Mouse (Mus musculus) retina, postnatal 1 day (tissue): Measurements from ENCODE around the gene Timm17b.
"Not testable (repeated sequence)": the region's sequence is repeated elsewhere in the genome, so short reads cannot be mapped to it uniquely, and the experiment has no call there.

Experiments
- DNase-seq: peaks from one replicate; pipeline ENCODE4 v3.0.0-alpha.2; 2012

Timm17b gene

DNA sequence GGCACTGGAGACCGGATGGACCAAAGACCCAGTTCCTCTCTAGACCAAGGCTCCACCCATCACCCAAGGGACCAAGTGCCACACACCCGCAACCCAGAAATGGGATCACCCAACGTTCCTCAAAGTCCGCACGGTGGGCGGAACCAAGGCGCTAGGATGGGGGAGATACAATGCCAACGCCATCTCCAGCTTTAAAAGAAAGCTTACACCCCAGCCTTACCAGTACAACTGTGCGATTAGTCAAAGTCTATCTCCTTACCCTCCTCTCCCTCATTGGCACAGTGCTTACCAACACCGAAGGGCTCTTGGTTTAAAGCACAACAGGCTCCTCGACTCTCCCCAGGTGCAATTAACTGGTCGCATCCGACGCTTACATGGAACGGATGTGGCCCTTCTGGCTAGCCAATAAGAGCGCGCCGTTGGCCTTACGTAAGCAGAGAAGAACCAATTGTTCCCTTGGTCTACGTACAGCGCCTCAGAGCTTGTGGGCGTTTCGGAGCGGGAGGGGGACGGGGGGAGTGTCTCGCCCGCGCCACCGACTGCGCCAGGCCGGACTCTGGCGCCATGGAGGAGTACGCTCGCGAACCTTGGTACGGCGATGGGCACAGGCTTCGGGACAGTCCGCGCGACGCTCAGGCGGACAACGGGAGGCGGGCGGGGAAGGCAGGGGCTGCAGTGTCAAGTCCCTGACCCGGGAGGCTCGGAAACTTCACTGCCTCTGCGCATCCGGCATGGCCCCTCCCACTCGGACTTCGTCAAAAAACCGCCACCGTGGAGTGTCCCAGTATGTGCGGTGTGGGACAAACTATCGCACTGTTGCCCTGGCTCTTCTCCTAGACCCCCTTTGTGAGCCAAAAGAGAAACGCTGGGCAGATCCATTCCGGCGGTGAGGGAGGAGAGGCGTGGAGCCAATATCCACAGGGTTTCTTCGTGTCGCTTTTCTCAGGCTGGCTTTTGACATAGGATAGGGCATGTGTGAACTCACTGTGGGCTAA is at the start of gene Timm17b, which contains the start of gene Pqbp1:
Gene Timm17b, plus strand, starts transcription at position 478 of the 995 bp plus-strand sequence.
Gene Pqbp1, minus strand, starts transcription at position 390 of the 995 bp plus-strand sequence.
- DNase-seq = peak; percentile 96

DNA sequence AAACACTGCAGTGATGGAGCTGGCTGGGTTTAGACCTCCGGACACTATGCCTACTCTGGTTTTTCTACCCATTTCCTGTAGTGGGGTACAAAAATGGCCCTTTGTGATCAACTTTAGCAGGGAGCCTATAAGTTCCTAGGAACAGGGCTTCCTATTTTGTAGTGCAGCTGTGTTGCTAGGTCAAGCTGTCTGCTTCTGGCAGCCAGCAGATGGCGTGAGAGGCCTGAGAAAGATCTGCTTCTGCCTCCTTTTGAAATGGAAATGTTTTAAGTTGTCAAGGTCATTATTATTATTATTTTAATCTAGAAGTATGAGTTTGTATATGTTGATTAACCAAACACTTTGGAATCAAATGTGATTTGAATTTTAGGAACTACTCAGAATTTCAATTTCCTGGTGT is 44.6 kb upstream of the Timm17b start:
- DNase-seq = peak; percentile 44

DNA sequence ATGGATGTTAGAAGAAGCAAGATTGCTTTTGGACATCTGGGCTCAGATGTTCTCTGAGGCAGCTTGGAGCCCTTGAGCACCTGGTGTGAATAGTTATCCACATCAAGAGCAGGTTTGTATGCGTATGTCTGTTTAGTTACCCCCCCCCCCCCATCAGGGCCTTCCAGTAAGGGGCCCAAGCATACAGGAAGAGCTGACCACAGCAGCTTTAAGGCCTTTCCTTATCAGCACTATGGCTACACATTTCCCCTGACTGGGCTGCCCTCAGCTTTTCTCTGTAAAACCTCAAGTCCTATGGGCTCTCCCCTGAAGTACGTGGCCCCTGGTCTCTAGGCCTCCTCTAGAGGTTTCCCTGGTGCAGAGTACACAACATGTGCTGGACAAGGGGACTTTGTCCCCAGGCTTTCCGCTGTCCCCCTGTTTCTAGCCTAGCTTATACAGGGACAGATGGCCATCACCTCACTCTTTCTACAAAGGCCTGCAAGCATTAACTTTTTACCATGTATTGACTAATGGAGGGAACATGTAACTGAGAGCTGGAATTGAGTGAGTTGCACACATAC is 39.9 kb upstream of the Timm17b start:
- no peak for DNase-seq

DNA sequence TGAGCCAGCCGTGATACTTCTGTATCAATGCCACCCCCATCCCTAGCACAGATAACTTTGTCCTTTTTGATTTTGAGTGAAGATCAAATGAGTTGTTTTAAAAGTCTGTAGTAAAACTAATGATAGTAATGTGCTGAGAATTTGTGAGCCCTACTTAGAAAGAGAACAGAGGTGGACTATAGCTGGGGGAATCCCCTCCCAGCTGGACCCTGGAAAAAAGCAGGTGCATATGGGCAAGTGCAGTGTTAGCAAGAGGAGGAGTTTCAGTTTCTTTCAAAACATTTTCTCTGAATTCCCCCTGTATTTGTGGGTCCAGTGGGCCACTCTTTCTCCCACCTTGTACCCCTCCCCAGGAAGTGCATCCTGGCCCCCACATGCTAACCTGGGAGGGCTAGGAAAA is 36.0 kb upstream of the Timm17b start:
- DNase-seq = no peak

DNA sequence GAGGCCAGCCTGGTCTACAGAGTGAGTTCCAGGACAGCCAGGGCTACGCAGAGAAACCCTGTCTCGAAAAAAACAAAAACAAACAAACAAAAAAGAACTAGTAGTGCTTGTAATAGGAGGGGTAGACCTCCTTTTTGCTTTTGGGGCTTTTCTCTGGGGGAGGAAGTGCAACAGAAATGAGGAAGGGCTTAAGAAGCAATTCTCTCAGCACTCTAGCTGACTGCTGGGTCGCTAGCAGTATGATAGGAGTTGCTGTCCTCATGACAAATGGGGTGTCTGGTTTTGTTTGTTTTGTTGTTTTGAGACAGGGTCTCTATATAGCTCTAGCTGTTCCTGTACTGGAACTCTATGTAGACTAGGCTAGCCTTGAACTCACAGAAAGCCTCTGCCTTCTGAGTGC is 34.6 kb upstream of the Timm17b start:
- DNase-seq = no peak

DNA sequence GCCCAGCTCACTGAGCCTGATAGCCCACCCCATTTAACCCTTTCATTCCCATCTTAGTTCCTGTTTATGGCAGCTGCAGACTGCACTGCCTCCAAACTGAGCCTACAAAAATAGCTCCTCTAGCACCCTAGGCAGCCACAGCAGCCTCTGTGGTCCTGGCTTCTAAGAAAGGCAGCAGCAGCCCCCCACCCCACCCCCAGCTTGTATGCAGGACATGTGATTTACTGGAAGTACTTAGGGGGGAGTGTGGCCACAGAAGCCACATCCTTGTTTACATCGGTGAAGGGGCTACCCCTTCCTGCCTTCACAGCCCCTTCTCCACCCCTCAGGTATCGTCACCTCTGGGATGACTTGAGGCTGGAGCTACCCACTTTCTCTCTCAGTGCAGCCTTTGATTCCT is 33.8 kb upstream of the Timm17b start:
- DNase-seq = no peak

DNA sequence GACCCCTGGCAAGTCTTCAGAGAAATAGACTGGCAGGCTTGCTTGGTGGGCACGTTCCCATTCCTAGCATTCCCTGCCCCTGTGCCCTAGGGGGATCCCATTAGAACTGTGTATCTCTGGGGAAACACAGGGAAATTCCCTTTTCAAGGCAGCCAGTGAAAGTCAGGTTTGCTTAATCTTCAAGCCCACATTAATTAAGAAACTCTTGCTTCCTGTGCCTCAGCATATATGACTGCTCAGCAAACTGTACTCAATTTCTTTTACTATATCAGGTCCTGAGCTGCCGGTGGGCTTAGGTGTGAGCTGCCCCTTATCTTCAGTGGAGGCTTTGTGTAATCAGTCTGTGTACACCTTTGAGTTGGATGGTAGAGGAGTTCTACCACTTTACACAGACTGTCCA is 33.4 kb upstream of the Timm17b start:
- no peak for DNase-seq

DNA sequence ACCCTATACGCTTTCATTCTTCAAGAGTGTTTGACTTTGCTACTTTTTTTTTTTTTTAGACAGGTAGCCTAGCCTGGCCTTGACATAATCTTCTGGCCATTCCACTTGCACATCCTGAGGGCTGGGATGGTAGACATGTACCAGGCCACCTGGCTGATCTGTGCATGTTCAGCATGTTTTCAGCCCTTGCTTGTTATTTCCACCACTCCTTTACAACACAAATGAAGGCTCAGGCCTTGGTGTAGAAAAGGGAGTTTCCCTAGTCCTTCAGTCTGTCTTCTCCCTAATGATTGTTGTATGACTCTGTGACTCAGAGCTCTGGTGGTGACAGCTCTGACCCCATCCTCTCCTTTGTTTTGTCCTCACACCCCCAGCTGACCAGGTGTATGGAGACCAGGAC is 32.0 kb upstream of the Timm17b start:
- no peak for DNase-seq

DNA sequence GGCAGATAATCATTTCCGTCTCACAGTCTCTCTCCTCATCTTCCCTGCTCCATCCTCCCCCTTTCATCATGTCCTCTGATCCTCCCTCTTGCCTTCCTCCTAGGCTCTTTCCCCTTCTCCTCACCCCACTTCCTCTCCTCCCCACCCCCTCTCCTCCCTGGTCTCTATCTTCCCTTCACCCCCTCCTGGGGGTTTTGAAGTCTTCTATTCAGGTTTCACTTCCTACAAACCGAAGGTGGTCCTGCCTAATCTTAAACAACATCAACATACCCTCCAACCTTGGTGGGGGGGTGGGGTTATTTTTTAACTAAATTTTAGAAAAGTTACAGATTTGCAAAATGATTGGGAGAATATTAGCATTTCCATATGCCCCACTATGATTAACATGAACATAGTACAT is 30.7 kb upstream of the Timm17b start:
- no peak for DNase-seq

DNA sequence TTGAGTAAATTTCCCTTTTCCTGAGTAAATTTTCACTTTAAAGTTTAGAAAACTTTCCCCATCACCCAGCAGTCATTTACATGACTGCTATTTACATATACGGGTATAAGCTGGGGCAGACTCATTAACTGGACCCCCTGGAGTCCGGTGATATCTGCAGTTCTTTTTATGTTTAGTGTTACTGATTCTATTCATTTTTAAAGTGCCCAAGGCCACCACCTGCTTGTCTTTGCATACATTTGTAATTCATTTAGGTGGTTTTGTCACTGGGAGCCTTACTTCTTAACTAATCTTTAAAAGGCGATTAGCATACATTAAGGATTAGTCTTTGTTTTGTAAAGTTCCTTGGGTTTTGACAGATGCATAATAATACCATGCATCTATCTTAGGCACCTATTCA is 29.3 kb upstream of the Timm17b start:
- DNase-seq = no peak

DNA sequence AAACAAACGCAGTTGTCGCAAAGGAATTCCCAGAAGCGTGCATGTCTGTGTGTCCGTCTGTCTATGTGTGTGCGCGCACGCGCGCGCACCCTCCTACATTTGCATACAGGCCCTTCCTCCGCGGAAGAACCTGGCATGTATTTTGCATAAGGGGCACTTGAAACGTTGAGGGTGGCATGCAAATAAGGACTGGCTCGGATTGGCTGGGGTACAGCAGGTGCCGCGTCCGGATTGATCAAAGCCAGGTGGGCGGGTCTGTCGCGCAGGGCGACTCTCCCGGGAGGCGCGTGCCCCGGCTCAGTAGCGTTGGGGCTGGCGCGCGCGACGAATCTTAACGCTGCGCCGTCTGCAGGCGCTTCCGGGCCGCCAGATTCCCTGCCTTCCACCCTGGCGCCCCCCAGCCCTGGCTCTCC is 21.1 kb upstream of the Timm17b start, which contains the start of gene Pim2:
Gene Pim2, plus strand, starts transcription at position 256 of the 413 bp plus-strand sequence.
- peak; percentile 89 for DNase-seq

DNA sequence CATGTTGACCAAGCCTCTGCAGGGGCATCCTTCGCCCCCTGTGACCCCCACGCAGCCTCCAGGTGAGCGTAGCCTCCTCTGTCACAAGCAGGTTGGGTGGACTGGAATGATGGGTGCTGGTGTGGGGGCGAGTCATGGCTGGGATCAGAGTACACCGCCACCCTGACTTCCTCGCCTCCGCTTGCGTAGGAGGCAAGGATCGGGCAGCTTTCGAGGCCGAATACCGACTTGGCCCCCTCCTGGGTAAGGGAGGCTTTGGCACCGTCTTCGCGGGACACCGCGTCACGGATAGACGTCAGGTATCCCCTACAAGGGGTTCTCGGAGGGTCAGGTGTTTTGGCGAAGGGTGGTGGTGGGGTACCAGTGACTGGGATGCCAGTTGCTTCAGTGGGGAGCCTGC is 20.7 kb upstream of the Timm17b start:
- no peak for DNase-seq

DNA sequence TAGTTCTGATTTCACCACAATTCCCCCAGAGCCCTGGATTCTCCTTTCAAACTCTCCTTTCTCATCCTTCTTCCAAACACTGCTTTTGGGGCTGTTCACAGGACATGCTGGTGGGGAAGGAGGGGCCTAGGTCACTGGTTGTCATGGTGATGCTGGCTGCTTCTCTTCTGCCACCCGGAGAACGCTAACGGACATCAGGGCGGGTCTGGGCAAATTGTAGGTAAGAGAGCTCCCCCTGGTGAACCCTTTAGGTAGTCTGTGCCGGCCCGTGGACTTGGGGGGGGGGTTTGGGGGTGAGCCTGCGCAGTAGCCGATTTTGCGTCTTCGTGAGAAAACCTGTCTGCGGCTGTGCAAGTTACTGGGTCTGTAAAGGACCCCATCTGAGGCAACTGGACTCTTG is 19.3 kb upstream of the Timm17b start:
- DNase-seq = peak; percentile 91

DNA sequence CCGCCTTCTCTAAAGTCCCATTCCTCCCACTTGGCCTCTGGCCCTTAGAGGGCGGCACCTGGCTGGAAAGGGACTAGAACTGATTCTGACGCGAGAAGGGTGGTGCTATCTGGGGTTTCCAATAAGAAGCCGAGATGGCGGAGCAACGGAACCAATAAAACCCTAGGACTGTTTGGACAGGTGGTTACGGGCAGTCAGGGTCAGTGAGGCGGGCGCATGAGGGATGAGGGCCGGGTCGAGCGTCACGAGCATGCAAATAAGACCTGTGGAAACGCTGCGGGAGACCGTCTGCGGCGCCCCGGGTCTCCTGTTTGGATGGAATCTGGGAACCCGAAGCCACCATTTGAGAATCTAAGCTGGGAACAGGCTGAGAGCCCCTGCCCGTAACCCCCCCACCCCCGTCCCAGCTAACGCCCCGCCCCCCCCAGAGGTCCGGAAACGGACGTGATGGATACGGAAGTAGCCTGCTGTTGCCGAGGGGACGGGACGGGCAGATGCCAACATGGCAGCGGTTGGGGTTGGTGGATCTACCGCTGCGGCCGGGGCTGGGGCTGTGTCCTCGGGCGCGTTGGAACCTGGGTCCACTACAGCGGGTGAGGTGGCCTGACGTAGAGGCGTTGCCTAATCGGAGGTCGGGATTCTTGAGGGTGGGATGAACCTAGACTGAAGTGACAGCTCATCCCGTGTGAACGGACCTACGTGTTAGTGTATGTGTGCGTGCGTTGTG is 15.2 kb upstream of the Timm17b start, which contains the start of gene Slc35a2:
Gene Slc35a2, plus strand, starts transcription at position 188 of the 727 bp plus-strand sequence.
- DNase-seq = peak; percentile 92

DNA sequence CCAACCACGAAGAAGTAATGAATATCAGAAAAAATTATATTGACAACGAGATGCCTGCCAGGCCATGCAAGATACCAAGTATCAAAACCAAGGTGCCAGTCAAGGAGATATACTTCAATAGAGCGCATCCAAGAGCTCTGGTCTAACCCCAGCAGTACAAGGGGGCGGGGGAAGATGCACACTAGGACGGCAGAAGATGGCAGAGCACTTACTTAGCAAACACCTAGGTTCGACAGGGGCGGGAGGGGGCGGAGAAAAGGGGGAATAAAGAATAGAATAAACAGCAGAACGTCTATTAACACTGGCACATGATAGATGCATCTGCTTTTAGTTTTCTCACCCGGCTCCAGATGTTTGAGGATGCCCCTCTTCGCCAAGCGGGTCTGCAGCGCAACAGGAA is 946 bp upstream of the Timm17b start:
- DNase-seq = no peak

DNA sequence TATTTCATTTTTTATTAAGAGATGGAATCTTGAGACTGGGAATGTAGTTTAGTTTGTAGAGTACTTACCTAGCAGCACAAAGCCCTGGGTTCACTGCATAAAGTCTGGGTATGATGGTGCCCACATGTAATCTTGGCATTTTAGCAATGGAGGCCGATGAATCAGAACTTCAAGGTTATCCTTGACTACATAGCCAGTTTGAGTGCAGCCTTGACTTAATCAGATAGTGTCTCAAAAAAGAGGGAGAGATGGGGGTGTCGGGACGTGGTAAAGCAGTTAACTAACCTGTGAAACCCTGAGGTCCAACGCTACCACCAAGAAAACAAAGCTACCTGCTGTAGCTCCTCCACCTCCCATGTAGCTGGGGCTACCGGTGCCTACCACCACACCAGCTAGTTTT is 5.3 kb downstream of the Timm17b start:
- no peak for DNase-seq

DNA sequence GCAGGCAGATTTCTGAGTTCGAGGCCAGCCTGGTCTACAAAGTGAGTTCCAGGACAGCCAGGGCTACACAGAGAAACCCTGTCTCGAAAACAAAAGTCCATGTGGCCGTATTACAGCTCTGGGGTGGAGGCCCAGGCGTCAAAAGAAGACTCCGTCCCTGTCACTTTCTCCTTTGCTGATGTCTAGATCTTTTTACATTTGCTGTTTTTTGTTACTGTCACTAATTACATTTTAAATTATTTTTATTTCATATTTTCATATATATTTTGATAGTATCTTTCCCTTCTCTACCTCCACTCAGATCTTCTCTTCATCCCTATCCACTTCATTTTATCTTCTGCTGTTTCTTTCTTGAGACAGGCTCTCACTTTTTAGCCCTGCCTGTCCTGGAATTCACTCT is 8.6 kb downstream of the Timm17b start, which contains the start of gene Gm10491:
Gene Gm10491, minus strand, starts transcription at position 101 of the 400 bp plus-strand sequence.
- DNase-seq = no peak

DNA sequence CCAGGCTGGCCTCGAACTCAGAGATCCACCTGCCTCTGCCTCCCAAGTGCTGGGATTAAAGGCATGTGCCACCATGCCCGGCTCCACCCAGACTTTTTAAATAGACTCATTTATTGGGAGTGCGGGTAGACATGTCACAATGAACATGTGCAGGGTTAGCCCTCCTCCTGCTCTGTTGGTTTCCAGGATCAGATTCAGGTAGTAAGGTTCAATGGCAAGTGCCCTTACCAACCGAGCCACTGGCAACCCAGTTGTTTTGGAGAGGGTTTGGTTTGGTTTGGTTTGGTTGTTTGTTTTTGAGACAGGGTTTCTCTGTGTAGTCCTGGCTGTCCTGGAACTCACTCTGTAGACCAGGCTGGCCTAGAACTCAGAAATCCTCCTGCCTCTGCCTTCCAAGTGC is 10.1 kb downstream of the Timm17b start, which contains the start of gene Gm10490:
Gene Gm10490, plus strand, starts transcription at position 301 of the 400 bp plus-strand sequence.
- DNase-seq = not testable (repeated sequence)

DNA sequence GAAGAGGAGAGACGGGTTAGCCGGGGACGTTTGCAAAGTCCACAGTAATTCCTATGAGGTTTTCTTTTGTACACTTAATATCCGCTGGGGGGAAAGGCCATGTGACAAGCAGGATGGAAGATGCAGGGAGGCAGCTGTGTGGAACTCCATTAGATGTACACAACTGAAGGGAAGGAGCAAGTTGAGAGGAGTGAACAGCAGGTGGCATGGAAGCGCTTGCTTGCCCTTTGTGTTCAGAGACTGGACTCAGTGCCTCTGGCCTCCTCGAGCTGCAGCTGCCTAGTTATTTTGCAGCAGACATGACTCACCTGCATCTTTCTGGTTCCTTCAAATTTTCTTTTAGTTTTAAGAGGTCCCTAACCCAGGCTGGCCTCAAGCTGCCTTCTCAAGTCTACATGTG is 11.3 kb downstream of the Timm17b start:
- DNase-seq = peak; percentile 17

DNA sequence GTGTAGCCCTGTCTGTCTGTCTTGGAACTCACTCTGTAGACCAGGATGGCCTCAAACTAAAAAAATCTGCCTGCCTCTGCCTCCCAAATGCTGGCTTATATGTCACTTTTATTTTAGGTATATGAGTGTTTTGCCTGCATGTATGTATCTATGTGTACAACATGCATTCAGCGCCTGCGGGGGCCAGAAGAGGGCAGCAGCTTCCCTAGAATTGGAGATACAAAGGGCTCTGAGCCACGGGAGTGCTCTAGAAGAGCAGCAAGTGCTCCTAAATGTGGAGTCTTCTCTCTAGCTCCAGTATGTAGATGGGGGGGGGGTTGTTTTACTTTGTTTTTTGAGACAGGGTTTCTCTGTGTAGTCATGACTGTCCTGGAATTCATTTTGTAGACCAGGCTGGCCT is 16.5 kb downstream of the Timm17b start:
- peak; percentile 25 for DNase-seq

DNA sequence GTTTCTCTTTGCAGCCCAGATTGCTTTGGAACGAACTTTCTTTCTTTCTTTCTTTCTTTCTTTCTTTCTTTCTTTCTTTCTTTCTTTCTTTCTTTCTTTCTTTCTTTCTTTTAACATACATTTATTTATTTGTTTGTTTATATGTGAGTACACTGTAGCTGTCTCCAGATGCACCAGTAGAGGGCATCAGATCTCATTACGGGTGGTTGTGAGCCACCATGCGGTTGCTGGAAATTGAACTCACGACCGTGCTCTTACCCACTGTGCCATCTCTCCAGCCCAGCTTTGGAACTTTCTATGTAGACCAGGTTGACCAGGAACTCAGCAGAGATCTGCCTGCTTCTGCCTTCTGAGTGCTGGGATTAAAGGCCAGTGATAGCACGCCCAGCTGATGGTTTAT is 18.8 kb downstream of the Timm17b start:
- not testable (repeated sequence) for DNase-seq

DNA sequence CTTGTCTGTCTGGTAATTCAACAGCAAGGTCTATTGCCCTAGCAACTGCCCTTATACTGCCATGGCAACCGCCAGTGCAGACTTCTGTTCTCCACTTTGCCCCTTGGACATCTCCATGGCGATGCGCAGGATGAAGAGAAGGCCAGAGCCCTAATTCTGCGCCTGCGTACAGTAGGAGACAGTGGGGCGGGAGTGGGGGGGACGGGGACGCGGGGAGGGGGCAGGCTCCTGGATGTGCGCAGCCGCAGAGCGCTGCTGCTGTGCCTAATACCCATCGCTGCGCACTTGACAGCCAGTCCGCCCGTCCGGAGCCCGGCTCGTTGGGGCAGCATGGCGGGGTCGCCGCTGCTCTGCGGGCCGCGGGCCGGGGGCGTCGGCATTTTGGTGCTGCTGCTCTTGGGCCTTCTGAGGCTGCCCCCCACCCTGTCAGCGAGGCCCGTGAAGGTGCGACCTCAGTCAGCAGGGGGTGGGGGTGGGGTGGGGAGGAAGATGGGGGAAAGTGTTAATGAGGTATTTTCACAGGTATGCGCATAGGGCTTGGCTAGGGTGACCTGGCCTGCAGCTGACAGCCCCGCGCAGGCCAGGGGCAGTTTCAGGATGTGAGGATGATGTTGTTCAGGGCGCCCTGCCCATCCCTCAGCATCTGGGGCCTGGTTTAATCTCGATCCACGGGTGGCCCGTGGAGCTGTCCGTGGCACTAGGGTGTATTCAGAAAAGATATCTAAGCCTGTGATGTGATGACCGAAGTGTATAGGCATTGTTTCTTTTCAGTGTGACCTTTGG is 20.6 kb downstream of the Timm17b start, which contains the start of gene Pcsk1n:
Gene Pcsk1n, plus strand, starts transcription at position 222 of the 783 bp plus-strand sequence.
- peak; percentile 88 for DNase-seq
